Mouse (Mus musculus): ENCODE measurements around the gene Mup22.
"Not testable (repeated sequence)": the region's sequence is repeated elsewhere in the genome, so short reads cannot be mapped to it uniquely, and the experiment has no call there.

Gene Mup22

GRCm38 (mm10) chr4:60821363-60821762 lies at the start of gene Mup22:
Gene Mup22, minus strand, starts transcription at chr4:60821463.
- not testable (repeated sequence) for H3K4me1 ChIP-seq (replicated peaks; ENCODE audit: low read depth, low read length); H3K27me3 ChIP-seq (ENCODE audit: insufficient read depth, low read length); H3K36me3 ChIP-seq (ENCODE audit: insufficient read depth, low read length); H3K9me3 ChIP-seq (ENCODE audit: low read length); H3K4me3 ChIP-seq (replicated peaks; ENCODE audit: low read length)

GRCm38 (mm10) chr4:60840889-60841288 lies 19.6 kb upstream of the Mup22 start:
- not testable (repeated sequence) for H3K4me1 ChIP-seq (replicated peaks; ENCODE audit: low read depth, low read length); H3K36me3 ChIP-seq (ENCODE audit: insufficient read depth, low read length); H3K9me3 ChIP-seq (ENCODE audit: low read length); H3K27me3 ChIP-seq (ENCODE audit: insufficient read depth, low read length); H3K4me3 ChIP-seq (replicated peaks; ENCODE audit: low read length)

Measured in E14TG2a.4 (cell line).